Mouse (Mus musculus) T-cell, adult 2 months (primary cell): ENCODE data around the gene Tssc4.

Source experiments
- DNase-seq: peaks from one replicate; pipeline ENCODE4 v3.0.0; 2022; ENCODE audit warnings: low spot score

Gene Tssc4

DNA sequence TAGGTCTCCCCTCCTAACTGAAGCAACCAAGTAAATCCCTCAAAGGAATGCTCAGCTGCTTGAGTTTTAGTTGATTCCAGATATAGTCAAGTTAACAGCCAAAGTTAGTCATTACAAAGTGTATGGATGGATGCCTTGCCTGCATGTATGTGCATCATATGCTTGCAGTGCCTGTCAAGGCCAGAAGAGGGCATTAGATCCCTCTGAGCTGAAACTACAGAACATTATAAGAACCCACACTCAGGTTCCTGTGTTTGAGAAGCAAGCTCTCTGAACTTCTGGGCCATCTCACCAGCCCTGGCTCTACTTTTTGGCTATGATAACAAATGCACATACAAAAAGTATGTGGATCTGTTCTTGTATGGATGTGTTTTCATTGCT lies 24.2 kb upstream of the Tssc4 start:
- no peak for DNase-seq

- DNase-seq: no peak
Measured at GRCm38 (mm10) chr7:143046358-143046757, 22.7 kb upstream of the Tssc4 start.

- DNase-seq: no peak
Measured at GRCm38 (mm10) chr7:143049331-143049730, 19.7 kb upstream of the Tssc4 start.

DNA sequence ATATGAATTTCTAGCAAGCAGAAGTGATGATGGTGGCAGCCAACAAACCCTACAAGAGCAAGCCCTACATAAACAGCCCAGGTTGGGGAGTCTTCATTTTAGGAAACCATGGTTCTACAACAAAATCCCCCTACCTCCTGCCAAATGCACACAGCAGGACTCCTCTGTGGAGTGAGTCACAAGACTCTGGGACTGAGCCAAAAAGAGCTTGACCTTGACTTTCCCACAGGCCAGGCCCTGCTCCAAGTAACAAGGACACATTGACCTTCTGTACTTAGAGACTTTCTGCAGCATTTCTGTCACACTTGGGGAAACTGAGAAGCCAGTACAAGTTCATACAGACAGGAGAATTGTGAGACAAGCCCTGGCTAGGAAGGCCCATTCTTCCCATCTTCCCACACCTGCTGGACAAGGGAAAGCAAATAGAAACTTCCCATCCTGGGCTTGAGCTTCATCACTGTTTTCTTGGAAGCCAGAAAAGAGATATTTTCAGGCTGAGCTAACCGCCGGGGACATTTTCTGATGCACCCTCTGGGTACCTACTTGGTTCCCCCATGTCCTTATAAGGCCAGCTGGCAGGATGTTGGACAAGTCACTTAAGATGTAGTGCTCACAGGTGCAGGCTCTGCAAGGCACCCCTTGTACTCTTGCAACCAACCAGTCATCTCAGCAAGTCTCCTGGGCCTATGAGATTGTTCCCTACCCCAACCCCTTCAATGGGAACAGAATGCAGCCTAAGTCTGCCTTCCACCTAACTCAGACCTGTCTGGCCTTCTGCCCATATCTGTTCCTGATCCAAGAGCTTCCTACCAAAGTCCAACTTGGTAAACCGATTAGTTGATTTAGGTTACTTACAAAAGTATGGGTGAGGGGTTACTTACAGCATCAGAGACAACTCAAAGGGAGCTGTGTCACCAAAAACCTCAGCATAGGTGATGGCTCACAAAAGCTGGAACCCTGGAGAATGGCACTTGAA lies 18.9 kb upstream of the Tssc4 start:
- DNase-seq: no peak

- no peak for DNase-seq
Measured at GRCm38 (mm10) chr7:143051316-143051715, 17.7 kb upstream of the Tssc4 start.

DNA sequence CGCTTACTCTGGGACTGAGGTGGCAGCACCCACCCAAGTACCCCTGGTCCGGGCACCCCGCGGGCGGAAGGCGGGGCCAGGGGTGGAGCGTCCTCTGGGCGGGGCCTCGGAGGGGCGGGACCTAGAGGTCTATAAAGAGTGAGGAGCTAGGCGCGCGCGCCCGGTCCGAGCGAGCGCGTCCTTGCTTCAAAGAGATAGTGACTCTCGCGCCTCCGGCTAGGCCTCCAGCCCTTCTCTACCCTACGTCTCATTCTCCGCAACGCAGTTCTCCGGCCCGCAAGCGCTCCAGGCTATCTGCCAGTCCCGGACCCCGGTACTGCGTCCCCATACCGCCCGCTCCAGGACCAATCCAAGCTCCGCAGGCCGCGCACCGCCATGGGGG lies 16.4 kb upstream of the Tssc4 start, which contains the start of gene Cd81:
TSS of gene Cd81 (plus strand) at position 114 of the 382 bp plus-strand sequence.
- peak; percentile 68 for DNase-seq

- DNase-seq: peak; percentile 17
Measured at GRCm38 (mm10) chr7:143053008-143053899, 15.8 kb upstream of the Tssc4 start.

DNA sequence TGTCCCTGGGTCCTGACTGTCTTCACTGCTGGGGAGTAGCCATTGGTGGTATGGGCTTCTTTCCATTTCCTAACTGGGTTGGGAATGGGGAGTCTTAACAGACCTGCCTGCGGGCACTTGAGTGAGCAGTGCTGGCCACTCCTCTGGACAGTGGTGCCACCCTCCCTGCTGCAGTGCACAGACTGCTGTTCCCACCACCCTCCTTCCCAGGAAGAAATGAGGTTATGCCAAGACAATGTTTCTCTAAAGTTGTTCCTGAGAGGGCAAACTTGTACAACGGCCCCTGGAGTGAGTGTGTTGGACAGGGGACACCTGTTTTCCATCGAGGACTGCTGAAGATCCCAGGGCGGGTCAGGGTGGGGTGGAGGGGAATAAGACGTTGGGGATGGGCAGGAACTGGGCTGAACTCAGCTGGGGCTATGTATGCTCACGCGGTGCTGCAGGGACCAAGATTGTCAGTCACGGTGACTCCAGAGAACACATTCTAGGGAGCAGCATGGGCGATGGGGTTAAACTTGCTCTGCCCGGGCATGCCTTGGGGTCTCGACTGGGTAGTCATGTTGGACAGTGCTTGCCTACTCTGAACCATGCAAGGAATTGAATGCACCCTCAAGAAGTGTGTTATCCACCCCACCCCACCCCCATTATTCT lies 15.0 kb upstream of the Tssc4 start:
- DNase-seq: no peak

GRCm38 (mm10) chr7:143054612-143054965 lies 14.5 kb upstream of the Tssc4 start:
- no peak for DNase-seq

DNA sequence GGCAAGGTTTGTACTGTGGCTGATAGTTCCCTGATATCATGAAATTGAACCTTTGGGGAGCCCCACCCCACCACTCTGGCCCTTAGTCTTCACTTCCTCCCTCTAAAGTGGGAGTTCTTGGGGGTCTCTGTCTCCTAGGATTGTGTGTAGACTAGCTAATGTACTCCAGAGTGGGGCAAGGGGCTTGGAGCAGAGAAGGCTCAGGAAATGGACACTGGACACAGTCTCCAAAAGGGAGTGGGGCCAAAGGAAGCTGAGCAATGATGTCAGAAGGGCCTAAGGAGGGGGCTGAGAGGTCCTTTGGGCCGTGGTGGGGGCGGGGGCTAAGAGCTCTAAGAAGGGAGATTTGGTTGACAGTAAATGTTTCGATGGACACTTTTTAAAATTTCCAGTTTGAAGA lies 14.0 kb upstream of the Tssc4 start:
- DNase-seq: no peak

GRCm38 (mm10) chr7:143055499-143056186 lies 13.4 kb upstream of the Tssc4 start:
- DNase-seq: no peak

DNA sequence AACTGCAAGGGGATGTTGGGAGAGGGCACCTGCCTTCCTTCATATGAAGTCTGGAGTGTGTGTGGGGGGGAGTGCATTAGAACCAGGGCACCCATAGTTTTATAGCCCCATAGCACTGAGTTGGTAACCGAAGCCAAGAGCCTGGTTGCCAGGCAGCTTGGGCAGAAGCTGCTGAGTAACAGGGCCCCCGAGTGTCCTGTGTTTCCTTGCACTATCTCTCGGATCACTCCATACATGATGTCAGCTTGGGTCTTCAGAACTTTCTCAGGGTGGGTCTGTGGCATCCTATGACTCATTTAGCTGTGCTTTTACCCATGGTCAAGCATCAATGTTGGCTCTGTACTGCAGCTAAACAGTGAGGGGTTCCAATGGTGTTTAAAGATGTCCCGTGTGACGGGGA lies 12.0 kb upstream of the Tssc4 start:
- DNase-seq: no peak

- DNase-seq: no peak
Measured at GRCm38 (mm10) chr7:143057667-143058220, 11.3 kb upstream of the Tssc4 start.

GRCm38 (mm10) chr7:143058221-143058697 lies 10.8 kb upstream of the Tssc4 start:
- DNase-seq: no peak

GRCm38 (mm10) chr7:143059202-143059870 lies 9.7 kb upstream of the Tssc4 start:
- no peak for DNase-seq

GRCm38 (mm10) chr7:143062704-143063103 lies 6.3 kb upstream of the Tssc4 start:
- no peak for DNase-seq

DNA sequence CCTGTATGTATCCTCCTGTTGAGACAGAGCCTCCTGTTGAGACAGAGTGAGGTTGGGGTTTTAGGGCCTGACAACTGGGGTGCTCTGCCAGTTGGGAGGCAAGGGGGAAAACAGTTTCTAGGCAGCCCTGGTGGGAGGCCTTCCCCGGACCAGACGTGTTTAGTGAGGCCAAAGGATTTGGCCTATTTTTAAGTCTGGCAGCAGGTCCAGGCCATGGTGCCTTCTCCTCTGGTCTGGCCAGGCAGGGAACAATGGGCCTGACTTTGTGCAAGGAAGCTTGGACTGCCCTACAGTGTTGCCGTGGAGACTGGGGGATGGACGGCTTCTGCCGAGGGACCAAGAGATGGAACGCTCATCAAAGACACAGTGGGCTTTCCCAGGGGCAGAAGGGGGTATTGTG lies 4.8 kb upstream of the Tssc4 start:
- no peak for DNase-seq

GRCm38 (mm10) chr7:143065692-143066091 lies 3.4 kb upstream of the Tssc4 start:
- no peak for DNase-seq

DNA sequence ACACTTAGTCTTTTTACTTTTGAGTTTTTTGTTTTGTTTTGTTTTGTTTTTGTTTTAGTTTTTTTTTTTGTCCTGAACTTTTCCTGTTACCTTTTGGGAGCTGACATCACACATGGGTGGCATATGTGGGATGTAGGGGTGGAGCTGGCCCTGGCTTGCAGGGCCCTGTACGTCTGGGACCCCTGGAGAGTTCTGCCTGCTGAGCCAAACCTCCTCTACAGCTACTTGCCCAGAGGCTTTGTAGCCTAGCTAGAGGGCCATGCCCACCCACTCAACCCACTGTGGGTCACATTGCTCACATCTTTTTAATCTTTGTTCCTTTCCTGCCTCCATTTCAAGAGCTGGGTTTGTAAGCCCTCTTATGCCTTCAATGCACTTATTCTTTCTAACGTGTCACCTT lies 1.6 kb upstream of the Tssc4 start:
- DNase-seq: no peak

GRCm38 (mm10) chr7:143067897-143068296 lies 1.2 kb upstream of the Tssc4 start:
- no peak for DNase-seq
